Mouse (Mus musculus) skeletal muscle tissue, adult 2 months (tissue): ENCODE results near the gene Olfr1045.
"Not testable (repeated sequence)": the region's sequence is repeated elsewhere in the genome, so short reads cannot be mapped to it uniquely, and the experiment has no call there.

ENCODE experiments used
- DNase-seq: peaks from one replicate; pipeline ENCODE4 v3.0.0-alpha.2; 2012; ENCODE audit warnings: low read depth, low spot score

The Olfr1045 gene

DNA sequence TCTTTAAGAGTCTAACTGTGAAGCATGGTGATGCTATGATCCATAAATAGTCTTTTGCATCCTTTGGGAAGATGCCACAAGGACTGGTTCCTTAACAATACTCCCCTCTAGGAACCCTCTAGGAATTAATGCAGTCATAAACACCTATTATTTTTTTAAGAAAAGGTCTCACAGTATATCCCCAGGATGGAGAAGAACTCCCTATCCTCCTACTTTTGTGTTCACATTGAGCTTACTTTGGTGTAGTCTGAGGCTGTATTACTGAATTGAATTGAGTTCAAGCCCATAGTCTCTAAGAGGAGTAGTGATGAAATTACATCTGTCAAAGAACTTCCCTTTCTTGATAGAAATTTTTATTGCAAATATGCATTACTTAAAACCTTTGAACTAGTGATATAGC, at the start of gene Olfr1045:
TSS of gene Olfr1045 (minus strand) at position 101 of the 400 bp plus-strand sequence.
- no peak for DNase-seq

DNA sequence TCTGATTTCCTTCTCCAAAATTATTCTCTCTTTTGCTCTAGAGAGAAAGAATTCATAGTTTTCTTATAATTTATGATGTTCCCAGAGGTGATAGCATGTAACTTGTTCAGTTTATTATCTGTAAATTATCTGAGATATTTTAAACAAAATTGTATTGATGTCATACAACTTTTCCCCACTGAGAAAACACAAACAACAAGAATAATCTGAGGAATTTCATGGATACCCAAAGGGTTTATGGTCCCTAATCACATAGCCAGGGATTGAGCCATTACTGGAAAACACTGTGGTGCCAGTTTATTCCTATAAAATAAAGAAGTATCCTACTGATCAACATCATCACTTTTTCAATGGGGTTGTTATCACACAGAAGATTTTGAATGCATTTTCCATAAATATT, 37.4 kb upstream of the Olfr1045 start, which contains the start of gene Olfr1048:
TSS of gene Olfr1048 (minus strand) at position 101 of the 400 bp plus-strand sequence.
- DNase-seq, result no peak

DNA sequence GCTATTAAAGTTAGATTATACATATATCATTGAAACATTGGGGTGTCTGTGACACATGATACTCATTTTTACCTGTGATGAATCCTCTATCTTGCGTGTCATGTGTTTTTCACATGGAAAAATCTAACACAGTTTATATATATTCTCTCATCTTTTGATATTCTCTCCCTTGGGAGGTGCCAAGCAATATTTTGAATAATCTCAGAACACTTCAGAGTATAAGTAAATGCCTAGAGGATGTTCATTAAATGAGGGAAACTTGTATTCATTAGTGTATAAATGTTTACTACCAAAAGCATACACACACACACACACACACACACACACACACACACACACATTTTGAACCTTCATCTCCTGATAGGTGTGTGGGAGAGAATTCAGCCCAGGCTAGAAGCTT, 28.5 kb upstream of the Olfr1045 start, which contains the start of gene Olfr1047:
TSS of gene Olfr1047 (minus strand) at position 101 of the 400 bp plus-strand sequence.
- DNase-seq, result no peak

DNA sequence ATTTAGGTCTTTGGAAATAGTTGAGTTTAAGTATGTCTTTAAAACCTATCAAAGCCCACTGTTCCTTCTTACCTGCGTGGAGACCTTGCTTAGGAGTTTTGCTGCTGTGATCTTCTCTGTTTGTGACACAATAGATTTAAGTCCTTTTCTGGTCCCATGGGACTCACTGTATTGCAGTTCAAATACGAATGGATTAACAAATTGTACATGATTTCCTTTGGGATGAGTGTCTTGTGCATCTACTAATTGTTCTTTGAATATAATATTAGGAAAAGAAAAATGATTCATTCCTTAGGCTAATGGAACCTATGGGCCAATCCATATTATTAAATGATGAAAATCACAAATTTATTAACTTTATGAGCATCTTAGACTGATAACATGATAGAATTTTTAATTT, 16.4 kb upstream of the Olfr1045 start, which contains the start of gene Olfr1046:
TSS of gene Olfr1046 (minus strand) at position 101 of the 400 bp plus-strand sequence.
- no peak for DNase-seq

DNA sequence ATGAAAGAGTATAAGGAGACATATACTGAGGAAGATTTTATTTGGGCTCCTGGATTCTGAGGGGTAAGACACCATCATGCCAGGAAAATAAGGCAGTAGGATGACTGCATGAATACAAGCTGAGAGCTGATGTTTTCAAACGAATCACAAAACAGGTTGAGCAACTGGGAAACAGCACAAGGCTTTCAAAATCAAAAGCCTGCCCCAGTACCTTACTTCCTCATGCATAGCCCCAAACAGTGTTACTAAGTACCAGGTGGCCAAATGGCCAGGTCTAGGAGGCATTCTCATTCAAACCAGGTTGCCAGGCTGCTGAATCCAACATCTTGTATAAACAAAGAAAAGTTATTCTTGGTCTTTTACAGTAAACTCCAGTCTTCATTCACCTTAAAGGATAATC, 6.9 kb downstream of the Olfr1045 start:
- no peak for DNase-seq

DNA sequence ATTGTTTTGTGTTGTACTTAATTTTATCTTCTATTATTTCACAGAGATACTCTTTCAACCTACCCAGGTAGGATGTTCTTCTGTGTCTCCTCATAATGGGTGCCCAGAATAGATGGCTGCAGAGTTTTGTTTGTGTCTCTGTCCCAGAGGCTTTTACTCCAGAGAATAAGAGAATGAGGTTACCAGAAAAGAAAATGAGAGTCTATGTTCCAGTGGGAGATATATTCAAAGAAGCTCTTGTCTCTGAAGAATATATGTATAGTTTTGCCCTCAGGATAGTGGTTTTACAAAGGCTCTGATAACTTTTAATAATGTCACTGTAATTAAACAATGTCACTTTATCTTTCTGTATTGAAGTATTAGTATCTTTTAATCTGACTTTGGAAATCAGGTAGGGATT, 17.2 kb downstream of the Olfr1045 start, which contains the start of gene Olfr52:
TSS of gene Olfr52 (minus strand) at position 101 of the 400 bp plus-strand sequence.
- DNase-seq, result no peak

DNA sequence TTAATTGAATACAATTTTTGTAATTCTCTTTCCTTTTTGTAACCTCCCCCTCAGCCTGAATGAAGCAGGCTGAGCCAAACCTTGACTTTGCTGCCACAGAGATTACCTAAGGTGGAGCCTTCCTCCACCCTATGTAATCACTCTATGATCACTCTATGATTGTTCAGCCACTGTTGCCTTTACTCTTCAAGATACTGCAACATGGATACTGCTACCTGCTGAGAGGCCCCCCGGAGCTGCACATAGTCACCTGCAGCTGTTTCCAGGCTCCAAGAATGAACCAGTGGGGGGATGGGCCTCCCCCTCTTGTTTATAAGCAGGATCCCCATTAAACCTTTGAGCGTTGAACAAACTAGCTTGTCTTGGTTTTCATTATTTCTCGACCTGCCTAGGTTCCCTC, 22.9 kb downstream of the Olfr1045 start:
- DNase-seq, result no peak

DNA sequence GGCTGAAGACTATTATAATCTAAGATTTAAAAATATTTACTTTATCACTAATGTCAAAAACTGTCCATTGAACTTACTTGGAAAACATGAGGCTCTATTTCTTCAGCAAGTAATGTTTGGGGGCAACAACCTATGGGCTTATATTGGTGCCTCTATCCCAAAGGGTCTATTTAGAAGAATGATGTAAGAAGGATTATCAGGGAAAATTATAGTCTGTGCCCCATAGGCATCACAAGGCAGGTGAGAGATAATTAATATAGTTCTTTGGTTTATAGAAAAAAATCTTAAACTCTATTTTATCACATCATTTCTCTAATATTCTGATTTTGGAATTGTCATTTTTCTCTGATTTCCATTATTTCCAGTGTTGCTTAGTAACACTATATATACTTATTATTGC, 25.1 kb downstream of the Olfr1045 start, which contains the start of gene Olfr1044:
TSS of gene Olfr1044 (minus strand) at position 101 of the 400 bp plus-strand sequence.
- no peak for DNase-seq

DNA sequence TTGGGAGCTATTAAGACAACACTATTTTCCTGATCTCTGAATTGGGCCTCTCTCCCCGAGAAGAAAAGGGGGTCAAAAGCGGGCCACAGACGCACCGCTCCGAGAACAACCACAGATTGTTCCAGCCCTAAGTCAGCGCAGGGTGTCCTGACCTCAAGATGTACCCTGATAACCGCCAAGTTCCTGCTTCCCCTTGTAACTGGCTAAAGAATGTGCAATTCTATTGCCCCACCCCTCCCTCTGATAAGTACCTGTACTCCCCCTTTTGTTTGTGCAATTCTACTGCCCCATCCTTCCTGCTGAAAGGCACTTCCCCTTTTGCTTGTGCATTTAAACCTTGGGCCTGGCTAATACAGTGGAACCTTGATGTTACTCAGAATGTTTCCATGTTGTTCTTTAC, 27.4 kb downstream of the Olfr1045 start:
- not testable (repeated sequence) for DNase-seq

DNA sequence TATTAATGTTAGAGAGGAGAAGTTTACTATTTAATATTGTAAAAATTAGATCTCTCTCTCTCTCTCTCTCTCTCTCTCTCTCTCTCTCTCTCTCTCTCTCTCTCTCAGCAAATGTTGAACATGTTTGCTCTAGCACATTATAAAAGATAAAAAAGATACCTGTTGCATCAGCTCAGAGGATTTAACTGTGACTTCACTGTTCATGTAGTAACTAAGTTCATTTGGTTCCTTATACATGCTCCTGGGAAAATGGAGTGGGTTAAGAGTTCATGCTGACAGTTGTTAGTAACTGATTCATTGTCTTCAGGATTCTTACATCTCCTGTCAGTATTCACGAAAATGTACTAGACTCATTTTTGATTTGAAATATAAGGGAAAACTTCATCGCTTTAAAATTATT, 35.4 kb downstream of the Olfr1045 start, which contains the start of gene Olfr1043:
TSS of gene Olfr1043 (minus strand) at position 101 of the 400 bp plus-strand sequence.
- DNase-seq, result no peak

DNA sequence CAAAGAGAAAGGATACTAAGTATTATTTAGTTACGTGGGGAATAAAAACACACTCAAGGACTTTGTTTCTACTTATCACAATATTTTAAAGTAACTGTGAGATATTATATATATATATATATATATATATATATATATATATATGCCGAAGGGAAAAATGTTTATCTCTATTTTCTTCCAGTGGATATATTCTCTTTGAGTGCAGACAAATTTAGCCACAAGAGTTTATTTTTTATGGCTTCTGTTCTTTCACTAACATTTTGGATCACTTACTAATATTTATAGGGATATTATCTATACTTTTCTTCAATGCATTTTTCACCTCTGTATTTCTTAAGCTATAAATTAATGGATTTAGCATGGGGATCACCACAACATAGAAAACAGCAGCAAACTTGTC, 41.1 kb downstream of the Olfr1045 start, which contains the start of gene Olfr1042:
TSS of gene Olfr1042 (minus strand) at position 101 of the 400 bp plus-strand sequence.
- no peak for DNase-seq

DNA sequence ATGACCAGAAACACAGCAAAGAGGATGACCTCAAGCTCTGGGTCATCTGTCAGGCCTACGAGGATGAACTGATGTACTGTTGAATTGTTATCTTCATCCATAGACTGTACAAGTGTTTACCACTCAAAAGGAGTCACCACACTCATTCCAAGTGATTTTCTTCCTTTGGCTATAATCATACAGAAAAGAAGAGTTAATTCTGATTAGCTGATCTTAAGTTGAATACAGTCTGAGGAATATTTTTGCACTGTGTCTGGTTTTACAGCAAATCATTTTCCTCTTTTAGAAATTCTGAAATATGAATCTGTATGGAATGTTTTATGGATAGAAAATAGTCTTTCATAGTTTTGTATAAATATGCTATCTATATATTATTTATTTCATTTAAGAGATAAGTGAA, 56.2 kb downstream of the Olfr1045 start, which contains the start of gene Olfr1040:
TSS of gene Olfr1040 (minus strand) at position 101 of the 400 bp plus-strand sequence.
- DNase-seq, result no peak
